Mouse (Mus musculus) small intestine, adult 2 months (tissue): Measurements from ENCODE around the gene Hmga2. TPM values are rescaled to one million over a fixed set of nuclear protein-coding genes. Genes with fewer than 3 reads are reported as not detected.
A peak's percentile ranks its signal among the peaks of the same experiment; 100 is the strongest.
"Not testable (repeated sequence)": the region's sequence is repeated elsewhere in the genome, so short reads cannot be mapped to it uniquely, and the experiment has no call there.

Experiments
- H3K27ac ChIP-seq: fragments of 200-500 bp; 2 replicates; pipeline ENCODE4 v1.5.1; 2012; ENCODE audit warnings: low read depth, low read length, control low read depth, inconsistent platforms; ENCODE audit not compliant: insufficient read depth
- H3K27me3 ChIP-seq: fragments of 200-500 bp; 2 replicates; pipeline ENCODE4 v1.6.1; 2012; ENCODE audit warnings: mild to moderate bottlenecking, moderate library complexity, low read length, inconsistent platforms; ENCODE audit not compliant: control insufficient read depth, insufficient read depth
- H3K36me3 ChIP-seq: fragments of 200-500 bp; 2 replicates; pipeline ENCODE4 v1.6.1; 2012; ENCODE audit warnings: mild to moderate bottlenecking, low read length, control low read depth, inconsistent platforms; ENCODE audit not compliant: control insufficient read depth, insufficient read depth
- H3K4me1 ChIP-seq: fragments of 200-500 bp; 2 replicates; pipeline ENCODE4 v1.6.1; 2012; ENCODE audit warnings: low read length, inconsistent platforms, mixed read lengths; ENCODE audit not compliant: control insufficient read depth, insufficient read depth, insufficient read length
- H3K4me3 ChIP-seq: fragments of 200-500 bp; 2 replicates; pipeline ENCODE4 v1.5.1; 2012; ENCODE audit warnings: low read depth, mild to moderate bottlenecking, control low read depth, inconsistent platforms, low read length, moderate library complexity
- CTCF ChIP-seq: fragments of 200-500 bp; IDR thresholded peaks from 2 replicates; pipeline ENCODE4 v1.5.1; 2012; ENCODE audit warnings: low read depth, mild to moderate bottlenecking, control low read depth, inconsistent platforms, low read length, moderate library complexity, mixed read lengths; ENCODE audit not compliant: insufficient replicate concordance, insufficient read length; ENCODE audit errors: extremely low read depth
- POLR2A ChIP-seq: fragments of 200-500 bp; IDR thresholded peaks from 2 replicates; pipeline ENCODE4 v1.6.1; 2012; ENCODE audit warnings: low read depth, mild to moderate bottlenecking, control low read depth, inconsistent platforms, low read length, moderate library complexity
- WGBS: fragments of 180-500 bp; shearing (Covaris S2); methylation state at CpG from one replicate; pipeline ENCODE4 v1.1.7; 2018; 5-methylcytosine and 5-hydroxymethylcytosine counted together
- polyA plus RNA-seq: library from polyadenylated mRNA; depleted of rRNA; stranded (reverse); fragments of >200 nt; gene quantifications from 2 replicates; pipeline ENCODE4 v1.2.3, GENCODE M21; 2012; rRNA removed

Gene Hmga2
- polyA plus RNA-seq, 1 experiment: 1.1 TPM

DNA sequence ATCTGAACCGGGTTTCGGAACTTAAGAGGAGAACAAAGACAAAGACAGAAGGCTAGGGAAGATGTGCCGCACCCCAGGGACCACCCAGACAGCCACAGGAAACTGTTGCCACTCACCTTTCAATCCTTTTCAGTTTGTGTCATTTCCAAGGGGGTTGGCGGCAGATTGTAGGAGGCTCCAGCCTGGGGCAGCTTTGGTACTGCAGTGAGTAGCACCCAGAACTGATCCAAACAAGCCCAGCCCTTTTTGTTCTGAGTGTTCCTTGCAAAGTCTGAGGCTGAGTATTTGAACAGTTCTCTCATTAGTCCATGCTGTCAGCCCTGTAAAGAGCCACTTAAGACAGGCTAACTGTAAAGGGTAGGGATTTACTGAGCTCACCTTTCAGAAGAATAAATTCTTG lies 136.9 kb downstream of the Hmga2 start:
- no peak overlapping the region for H3K27ac ChIP-seq
- WGBS: 82% methylated on average over 4 of the region's 4 CpGs
- no peak for TF ChIP-seq POLR2A
- no peaks in the 10 kb centered on the region for H3K36me3 ChIP-seq
- H3K4me3 ChIP-seq: no peak overlapping the region
- H3K4me1 ChIP-seq: no peaks in the 10 kb centered on the region
- no peaks in the 10 kb centered on the region for H3K27me3 ChIP-seq

DNA sequence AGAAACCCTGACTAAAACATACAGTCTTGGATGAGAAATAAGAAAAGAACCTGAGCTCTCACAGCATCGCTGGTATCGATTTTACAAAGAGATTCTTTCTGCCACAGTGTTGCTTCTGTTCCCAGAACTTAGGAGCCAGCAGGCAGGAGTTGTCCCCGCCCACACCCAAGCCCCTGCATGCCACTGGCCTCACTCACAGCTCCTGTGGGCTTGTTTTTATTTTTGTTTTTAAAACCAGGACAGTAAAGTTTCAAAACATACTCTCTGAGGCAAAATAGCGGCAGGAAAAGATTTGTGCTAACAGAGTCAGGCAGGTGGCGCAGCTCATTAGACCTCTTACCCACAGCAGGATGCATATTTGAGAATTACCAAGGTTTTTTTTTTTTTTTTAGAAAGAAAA lies 137.4 kb downstream of the Hmga2 start:
- WGBS: 78% methylated on average over 5 of the region's 5 CpGs

DNA sequence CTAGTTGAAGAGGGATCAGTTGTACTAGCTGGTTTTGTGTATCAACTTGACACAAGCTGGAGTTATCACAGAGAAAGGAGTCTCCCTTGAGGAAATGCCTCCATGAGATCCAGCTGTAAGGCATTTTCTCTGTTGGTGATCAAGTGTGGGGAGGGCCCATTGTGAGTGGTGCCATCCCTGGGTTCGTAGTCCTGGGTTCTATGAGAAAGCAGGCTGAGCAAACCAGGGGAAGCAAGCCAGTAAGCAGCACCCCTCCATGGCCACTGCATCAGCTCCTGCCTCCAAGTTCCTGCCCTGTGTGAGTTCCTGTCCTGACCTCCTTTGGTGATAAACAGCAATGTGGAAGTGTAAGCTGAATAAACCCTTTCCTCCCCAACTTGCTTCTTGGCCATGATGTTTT lies 137.8 kb downstream of the Hmga2 start:
- not testable (repeated sequence) for H3K4me3 ChIP-seq, H3K27ac ChIP-seq, H3K27me3 ChIP-seq, H3K36me3 ChIP-seq, H3K4me1 ChIP-seq
- 85% methylated on average over 1 of the region's 1 CpGs for WGBS

More for the DNA sequence above, 137.4 kb downstream of the Hmga2 start:
- Histone ChIP-seq H3K36me3 (no peaks in the 10 kb centered on the region), H3K4me3 (no peak overlapping the region), H3K27me3 (no peaks in the 10 kb centered on the region), H3K27ac (no peak overlapping the region), H3K4me1 (no peaks in the 10 kb centered on the region)
- TF ChIP-seq CTCF: no peak
- no peak for TF ChIP-seq POLR2A

DNA sequence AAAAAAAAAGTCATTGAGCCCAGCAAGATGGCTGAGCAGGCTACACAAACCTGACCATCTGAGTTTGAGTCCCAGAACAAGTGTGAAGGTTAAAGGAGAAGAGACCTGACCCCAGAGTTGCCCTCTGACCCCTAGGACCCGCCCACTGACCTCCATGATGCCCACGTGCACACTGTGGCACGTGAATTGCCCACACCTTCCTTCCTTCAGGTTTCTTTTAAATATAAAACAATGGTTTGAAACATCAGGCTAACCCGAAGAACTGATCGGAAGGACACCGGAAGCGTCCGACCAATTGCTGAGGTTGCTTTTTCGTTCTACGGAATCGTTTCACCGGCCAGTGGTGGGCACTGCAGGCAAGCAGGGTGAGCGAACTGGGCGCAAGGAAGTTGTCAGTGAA lies 148.3 kb downstream of the Hmga2 start:
- no peaks in the 10 kb centered on the region for H3K36me3 ChIP-seq
- no peaks in the 10 kb centered on the region for H3K4me1 ChIP-seq
- H3K4me3 ChIP-seq: no peak overlapping the region
- 91% methylated on average over 14 of the region's 14 CpGs for WGBS
- TF ChIP-seq POLR2A (no peak), CTCF (no peak)
- no peaks in the 10 kb centered on the region for H3K27me3 ChIP-seq
- no peak overlapping the region for H3K27ac ChIP-seq

DNA sequence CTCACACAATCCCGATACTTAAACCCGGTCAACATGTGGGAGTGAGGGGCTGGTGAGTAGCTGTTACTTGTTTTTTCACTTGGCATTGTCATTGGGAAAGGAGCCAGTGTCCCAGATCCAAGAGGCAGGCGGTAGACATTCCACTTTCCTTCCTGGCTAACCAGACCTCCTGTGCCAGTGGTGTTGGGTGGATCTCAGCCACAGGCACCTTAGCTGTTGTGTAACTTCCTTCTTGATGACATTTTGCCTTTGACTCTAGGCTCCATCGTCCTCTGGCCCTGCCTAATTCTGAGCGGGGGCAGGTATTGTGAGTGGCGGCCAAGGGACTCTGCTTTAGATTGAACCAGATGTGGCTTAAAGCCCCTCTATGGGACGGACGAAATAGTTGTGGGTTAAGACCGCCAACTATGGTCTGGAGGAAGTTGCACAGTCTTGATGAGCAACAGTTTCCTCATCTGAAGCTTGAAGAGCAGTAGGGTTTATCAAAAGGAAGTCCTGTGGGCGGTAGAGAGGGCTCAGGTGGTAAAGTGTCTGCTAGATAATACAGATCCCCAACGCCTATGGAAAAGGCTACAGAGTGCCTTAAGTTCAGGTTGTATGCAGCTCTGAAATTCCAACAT lies 152.6 kb downstream of the Hmga2 start:
- no peak overlapping the region for H3K27ac ChIP-seq
- H3K36me3 ChIP-seq: no peaks in the 10 kb centered on the region
- TF ChIP-seq CTCF: no peak
- TF ChIP-seq POLR2A: no peak
- H3K4me3 ChIP-seq: no peak overlapping the region
- 77% methylated on average over 11 of the region's 11 CpGs for WGBS
- H3K4me1 ChIP-seq: no peaks in the 10 kb centered on the region
- no peaks in the 10 kb centered on the region for H3K27me3 ChIP-seq

DNA sequence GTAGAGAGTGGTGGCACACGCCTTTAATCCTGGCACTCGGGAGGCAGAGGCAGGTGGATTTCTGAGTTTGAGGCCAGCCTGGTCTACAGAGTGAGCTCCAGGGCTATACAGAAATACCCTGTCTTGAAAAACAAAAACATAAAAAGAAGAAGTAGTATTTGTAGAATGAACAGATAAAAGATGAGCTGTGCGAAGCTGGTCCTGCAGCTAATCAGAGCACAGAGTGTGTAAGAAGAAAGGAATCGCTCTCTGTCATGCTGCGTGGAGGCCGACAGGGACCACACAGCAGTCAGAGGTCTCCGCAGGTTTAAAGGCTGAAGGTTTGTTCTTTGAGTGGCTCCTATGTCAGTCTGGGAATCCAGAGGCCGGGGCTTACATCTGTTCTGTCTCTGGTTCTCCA lies 153.5 kb downstream of the Hmga2 start:
- WGBS: 96% methylated on average over 8 of the region's 8 CpGs

DNA sequence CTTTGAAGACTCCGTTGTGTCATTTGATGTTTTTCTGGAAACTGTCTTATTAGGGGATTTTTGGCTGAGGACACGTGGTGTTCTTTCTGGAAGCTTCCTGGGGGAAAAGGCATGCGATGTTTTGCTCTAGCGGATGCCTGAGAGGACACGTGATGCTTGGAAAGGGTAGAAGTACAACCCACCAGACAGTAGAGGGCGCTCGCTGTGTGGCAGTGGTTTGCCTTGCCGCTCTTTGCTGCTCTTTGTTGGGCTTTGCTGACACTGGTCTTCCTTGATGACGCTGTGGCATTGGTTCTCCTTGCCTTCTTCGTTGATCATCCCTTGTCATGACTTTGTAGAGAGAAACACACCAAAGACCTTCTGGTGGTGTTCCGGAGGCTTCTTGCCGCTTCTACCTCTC lies 156.7 kb downstream of the Hmga2 start:
- no peak overlapping the region for H3K4me3 ChIP-seq
- 91% methylated on average over 12 of the region's 12 CpGs for WGBS

More for the DNA sequence above, 153.5 kb downstream of the Hmga2 start:
- Histone ChIP-seq H3K27me3 (no peaks in the 10 kb centered on the region), H3K27ac (no peak overlapping the region), H3K4me1 (no peaks in the 10 kb centered on the region), H3K36me3 (no peaks in the 10 kb centered on the region), H3K4me3 (no peak overlapping the region)
- TF ChIP-seq POLR2A (no peak), CTCF (no peak)

More for the DNA sequence above, 156.7 kb downstream of the Hmga2 start:
- no peak for TF ChIP-seq POLR2A
- TF ChIP-seq CTCF: peak; percentile 41; the same call in 1 of the 2 replicates
- Histone ChIP-seq H3K27ac (no peak overlapping the region), H3K4me1 (no peaks in the 10 kb centered on the region), H3K27me3 (no peaks in the 10 kb centered on the region), H3K36me3 (no peaks in the 10 kb centered on the region)

Other genes starting within 250 kb of the Hmga2 start
- 0.53 and 0.95 TPM in 2 replicates for gene Llph, start 249.4 kb downstream of the Hmga2 start, polyA plus RNA-seq